9 mouse cellular contexts compared by ENCODE assay signal in the genomic region with DNA sequence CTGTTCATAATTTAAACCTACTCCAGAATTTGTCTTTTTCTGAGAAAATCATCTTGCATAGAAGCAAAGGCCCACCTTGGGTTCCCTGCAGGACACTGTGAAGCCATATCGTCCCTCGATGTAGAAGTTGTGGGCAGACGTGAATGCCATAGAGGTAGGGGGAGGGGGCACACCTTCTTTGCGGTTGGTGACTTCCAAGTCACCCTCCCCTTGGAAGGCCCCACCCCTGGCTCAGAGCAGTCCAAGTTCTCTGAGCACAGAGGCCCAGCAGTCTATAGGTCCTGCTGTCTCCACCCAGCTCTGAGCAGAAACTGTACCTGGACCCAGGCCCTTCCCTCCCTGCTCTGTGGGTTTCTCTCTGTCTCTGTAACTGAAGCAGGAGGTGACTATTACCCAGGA. TPM values are rescaled to one million over a fixed set of nuclear protein-coding genes. Genes with fewer than 3 reads are reported as not detected.
DNase-seq lines count a peak whose midpoint lies in the region; ATAC-seq lines count a peak whose summit lies in the region.
"Had no signal": no experiment of that assay in that cellular context is flagged by ENCODE, and none has a peak within 500 bp of the region (broad histone marks: within the 10 kb centered on the region; RNA-seq: fewer than 3 reads in every experiment).

No protein-coding gene starts in this region.

- no peak overlapping the region for H3K4me3 ChIP-seq in embryonic facial prominence, embryonic 14.5 days (ENCODE audit: low read depth, low read length)
- H3K4me3 ChIP-seq in hindbrain, embryonic 10.5 days, result no peak overlapping the region

- H3K36me3 ChIP-seq in embryonic facial prominence, embryonic 14.5 days (ENCODE audit: control insufficient read depth, insufficient read depth, low read length), result no peaks in the 10 kb centered on the region
- no peaks in the 10 kb centered on the region for H3K36me3 ChIP-seq in hindbrain, embryonic 10.5 days

- H3K4me2 ChIP-seq in embryonic facial prominence, embryonic 14.5 days (ENCODE audit: low read depth, low read length), result no peak overlapping the region

- H3K27ac ChIP-seq in embryonic facial prominence, embryonic 14.5 days (replicated peaks; ENCODE audit: low read depth, low read length), result peak overlapping the region; percentile 56; the same call in 1 of the 2 replicates
- H3K27ac ChIP-seq in hindbrain, embryonic 10.5 days, result peak overlapping the region; percentile 54; the same call in 1 of the 2 replicates

- peaks cover 30% of the 10 kb centered on the region for H3K4me1 ChIP-seq in embryonic facial prominence, embryonic 14.5 days (ENCODE audit: control insufficient read depth, insufficient read depth, low read length)
- peaks cover 41% of the 10 kb centered on the region for H3K4me1 ChIP-seq in hindbrain, embryonic 10.5 days (replicated peaks)

- H3K27me3 ChIP-seq in embryonic facial prominence, embryonic 14.5 days (replicated peaks; ENCODE audit: control insufficient read depth, insufficient read depth, low read length), result no peaks in the 10 kb centered on the region
- H3K27me3 ChIP-seq in hindbrain, embryonic 10.5 days (ENCODE audit: insufficient read depth, poor library complexity, severe bottlenecking), result no peaks in the 10 kb centered on the region

- DNase-seq in layer of hippocampus, postnatal 10 days (ENCODE audit: low spot score in 2 of 2), result peak; percentile 14 to 29
- no peak for DNase-seq in layer of hippocampus, adult 8-10 months (ENCODE audit: low spot score in 2 of 2)
- no peak for DNase-seq in embryonic facial prominence, embryonic 14.5 days (ENCODE audit: low spot score)
- no peak for DNase-seq in hindbrain, embryonic 10.5 days (ENCODE audit: low spot score)
- DNase-seq in adrenal gland, postnatal 36 days, result no peak
- no peak for DNase-seq in frontal cortex, postnatal 25 days (ENCODE audit: low spot score in 2 of 2)

- peak; percentile 31; the same call in 1 of the 2 replicates for ATAC-seq in embryonic facial prominence, embryonic 14.5 days (ENCODE audit: low read depth)
- 0 out of 2 replicates have a peak, but pooled peaks have one; percentile 24 for ATAC-seq in megakaryocyte-erythroid progenitor cell, adult 5-6 weeks (replicated peaks; ENCODE audit: low FRiP score, low TSS enrichment, poor library complexity, severe bottlenecking)

- H3K9ac ChIP-seq in embryonic facial prominence, embryonic 14.5 days (ENCODE audit: low read depth, low read length), result no peak overlapping the region

- WGBS in embryonic facial prominence, embryonic 14.5 days, result 24% methylated on average over 4 of the region's 4 CpGs
- 32% methylated on average over 4 of the region's 4 CpGs for WGBS in hindbrain, embryonic 10.5 days

- H3K9me3 ChIP-seq in embryonic facial prominence, embryonic 14.5 days (ENCODE audit: control insufficient read depth, low read length), result no peaks in the 10 kb centered on the region
- H3K9me3 ChIP-seq in hindbrain, embryonic 10.5 days, result no peaks in the 10 kb centered on the region

RNA-seq across cellular contexts. Expression of a gene that starts 2.6 kb away (rescaled TPM):
- total RNA-seq in layer of hippocampus, postnatal 10 days (2021), result not detected
- total RNA-seq in layer of hippocampus, adult 8-10 months (2022), result not detected
- 0.25 and 0.59 TPM in 2 replicates for polyA plus RNA-seq in embryonic facial prominence, embryonic 14.5 days (2014; fragmentation: Nextera tagmentation; extraction: Ambion mirVana)
- polyA plus RNA-seq in hindbrain, embryonic 10.5 days (2016; fragmentation: Nextera tagmentation; extraction: Ambion mirVana), result 0.07 and 0.25 TPM in 2 replicates
- total RNA-seq in megakaryocyte-erythroid progenitor cell, adult 5-6 weeks (2014; fragmentation: Nextera tagmentation), result not detected in 2 replicates
- total RNA-seq in megakaryocyte-erythroid progenitor cell, adult 5-6 weeks (2017), result not detected in 2 replicates
- not detected for total RNA-seq in adrenal gland, postnatal 36 days (2021)
- total RNA-seq: adrenal gland, postnatal 14 days; liver, adult 2 months had no signal
- polyA plus RNA-seq: liver, adult 2 months had no signal

RNA-seq across cellular contexts. Expression of a gene that starts 59.3 kb away (rescaled TPM):
- 10 to 100 TPM; 64.1 to 66.4 TPM for total RNA-seq in layer of hippocampus, postnatal 10 days (2021)
- 10 to 100 TPM; 50.6 to 54.4 (median 51.7) TPM for total RNA-seq in layer of hippocampus, adult 8-10 months (2022)
- 22.7 and 23.3 TPM in 2 replicates for polyA plus RNA-seq in embryonic facial prominence, embryonic 14.5 days (2014; fragmentation: Nextera tagmentation; extraction: Ambion mirVana)
- 11.4 and 15.0 TPM in 2 replicates for polyA plus RNA-seq in hindbrain, embryonic 10.5 days (2016; fragmentation: Nextera tagmentation; extraction: Ambion mirVana)
- 32.0 and 46.2 TPM in 2 replicates for total RNA-seq in megakaryocyte-erythroid progenitor cell, adult 5-6 weeks (2014; fragmentation: Nextera tagmentation)
- total RNA-seq in megakaryocyte-erythroid progenitor cell, adult 5-6 weeks (2017), result 34.4 and 40.3 TPM in 2 replicates
- 10 to 100 TPM; 50.3 to 57.9 TPM for total RNA-seq in adrenal gland, postnatal 36 days (2021)

Comparison
In these comparisons a context has a peak if more than half of its experiments do, and no peak if none do; other contexts are left out.
1. DNase-seq: peak in layer of hippocampus, postnatal 10 days (2 of 2); none in layer of hippocampus, adult 8-10 months (0 of 2), embryonic facial prominence, embryonic 14.5 days (single experiment), hindbrain, embryonic 10.5 days (single experiment), adrenal gland, postnatal 36 days (0 of 2) and frontal cortex, postnatal 25 days (0 of 2).